Mouse (Mus musculus) large intestine, adult 2 months (tissue): ENCODE data around the gene A630073D07Rik. TPM values are rescaled to one million over a fixed set of nuclear protein-coding genes. Genes with fewer than 3 reads are reported as not detected.
"Not testable (repeated sequence)": the region's sequence is repeated elsewhere in the genome, so short reads cannot be mapped to it uniquely, and the experiment has no call there.

Experiments
- DNase-seq: peaks from one replicate; pipeline ENCODE4 v3.0.0-alpha.2; 2012; ENCODE audit warnings: low read depth, low spot score
- WGBS: fragments of 180-500 bp; shearing (Covaris S2); methylation state at CpG from one replicate; pipeline ENCODE4 v1.1.7; 2018; 5-methylcytosine and 5-hydroxymethylcytosine counted together
- polyA plus RNA-seq: library from polyadenylated mRNA; depleted of rRNA; stranded (reverse); fragments of >200 nt; gene quantifications from 2 replicates; pipeline ENCODE4 v1.2.3, GENCODE M21; 2012; rRNA removed

A630073D07Rik gene
- polyA plus RNA-seq: not detected in 2 replicates

- DNase-seq: no peak
- 61% methylated on average over 1 of the region's 1 CpGs for WGBS
Observed at GRCm38 (mm10) chr6:132651426-132651825, at the start of gene A630073D07Rik. A630073D07Rik (minus strand) TSS chr6:132651526.

DNA sequence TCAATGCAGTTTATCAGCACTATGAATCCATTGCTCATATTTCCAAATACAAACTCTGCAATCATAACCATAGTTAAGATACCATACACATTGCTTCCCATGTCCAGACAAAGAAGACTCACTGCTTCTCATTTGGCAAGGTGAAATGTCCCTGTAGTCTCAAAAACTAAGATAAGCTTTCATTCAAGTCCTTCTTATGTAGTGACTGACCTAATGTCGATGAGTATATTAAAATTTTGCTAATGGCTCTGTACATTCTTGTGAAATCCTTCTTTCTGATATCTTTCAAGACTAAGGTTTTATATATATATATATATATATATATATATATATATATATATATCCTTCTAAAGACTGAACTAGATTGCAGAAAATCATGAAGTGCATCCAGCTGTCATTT is 49.6 kb upstream of the A630073D07Rik start, which contains the start of gene Tas2r121:
Gene Tas2r121, minus strand, starts transcription at position 101 of the 400 bp plus-strand sequence.
- WGBS: 76% methylated on average over 1 of the region's 1 CpGs
- DNase-seq: no peak

DNA sequence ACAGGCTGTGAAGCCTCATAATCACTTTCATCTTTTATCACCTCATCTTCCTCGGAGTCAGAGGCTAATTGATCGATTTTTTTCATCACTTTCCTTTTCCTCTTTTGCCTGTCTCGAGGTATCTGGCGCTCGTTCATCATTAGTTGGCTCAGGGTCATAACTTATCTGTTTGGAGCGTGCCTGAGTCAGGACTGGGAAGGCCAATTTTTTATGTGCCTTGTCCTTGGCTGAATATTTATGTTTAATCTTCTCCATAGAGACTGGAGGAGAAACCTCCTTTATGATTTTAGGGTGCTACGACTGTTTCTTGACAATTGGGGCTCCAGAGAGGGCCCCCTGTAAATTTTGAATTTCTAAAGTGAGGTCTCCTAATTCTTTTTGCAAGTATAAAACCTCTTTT is 40.3 kb upstream of the A630073D07Rik start:
- not testable (repeated sequence) for DNase-seq
- WGBS: 68% methylated on average over 7 of the region's 7 CpGs

DNA sequence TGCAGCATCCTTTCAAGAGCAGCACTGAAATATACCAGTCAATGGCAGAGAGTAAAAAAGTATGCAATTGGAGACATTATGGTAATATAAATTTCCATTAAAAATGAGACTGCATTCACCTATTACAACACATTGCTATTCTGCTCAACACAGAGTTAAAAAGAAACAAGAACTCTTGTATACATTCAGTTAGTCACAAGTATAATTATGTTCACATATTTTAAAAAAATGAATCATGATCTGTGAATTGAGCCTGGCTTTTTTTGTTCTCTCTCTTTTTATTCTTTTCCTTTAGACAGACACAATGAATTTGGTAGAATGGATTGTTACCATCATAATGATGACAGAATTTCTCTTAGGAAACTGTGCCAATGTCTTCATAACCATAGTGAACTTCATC is 5.3 kb upstream of the A630073D07Rik start, which contains the start of gene Tas2r120:
Gene Tas2r120, plus strand, starts transcription at position 301 of the 400 bp plus-strand sequence.
- DNase-seq: no peak

DNA sequence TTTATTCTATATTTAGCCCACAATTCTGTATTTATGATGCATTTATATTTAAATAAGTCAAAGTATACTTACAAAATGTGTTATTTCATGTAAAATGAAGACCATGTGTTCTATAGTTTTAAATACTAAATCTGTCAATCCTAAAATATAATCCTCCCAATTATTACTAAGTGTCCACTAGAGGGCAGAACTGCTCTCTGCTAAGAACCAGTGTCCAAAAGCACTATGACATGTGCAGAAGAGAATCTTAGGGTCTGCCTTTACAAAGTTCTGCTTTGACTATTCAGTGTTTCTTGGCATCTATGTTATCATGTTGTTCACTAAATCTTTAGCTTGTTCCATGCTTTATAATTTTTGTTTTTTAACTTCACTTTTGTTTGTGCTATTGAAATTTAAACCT is 1.9 kb downstream of the A630073D07Rik start:
- DNase-seq: no peak

GRCm38 (mm10) chr6:132595613-132596012 is 55.7 kb downstream of the A630073D07Rik start, which contains the start of gene Prp2:
Prp2 (plus strand) TSS chr6:132595913.
- 56% methylated on average over 2 of the region's 2 CpGs for WGBS
- DNase-seq: not testable (repeated sequence)

Other genes starting within 250 kb of the A630073D07Rik start
- not detected in 2 replicates for gene Prh1, start 81.7 kb downstream of the A630073D07Rik start, polyA plus RNA-seq
- not detected in 2 replicates for gene Prp2, start 55.6 kb downstream of the A630073D07Rik start, polyA plus RNA-seq
- gene Tas2r120, start 5.4 kb upstream of the A630073D07Rik start, polyA plus RNA-seq: not detected in 2 replicates
- gene Tas2r121, start 49.5 kb upstream of the A630073D07Rik start, polyA plus RNA-seq: not detected in 2 replicates
- gene Tas2r122, start 60.4 kb upstream of the A630073D07Rik start, polyA plus RNA-seq: not detected in 2 replicates
- gene Tas2r115, start 86.5 kb upstream of the A630073D07Rik start, polyA plus RNA-seq: not detected in 2 replicates
- not detected in 2 replicates for gene Tas2r124, start 103.2 kb upstream of the A630073D07Rik start, polyA plus RNA-seq
- not detected in 2 replicates for gene Tas2r102, start 110.6 kb upstream of the A630073D07Rik start, polyA plus RNA-seq
- not detected in 2 replicates for gene Tas2r136, start 126.6 kb upstream of the A630073D07Rik start, polyA plus RNA-seq
- not detected in 2 replicates for gene Tas2r117, start 151.3 kb upstream of the A630073D07Rik start, polyA plus RNA-seq
- gene Tas2r123, start 195.6 kb upstream of the A630073D07Rik start, polyA plus RNA-seq: not detected in 2 replicates
- gene Tas2r116, start 203.9 kb upstream of the A630073D07Rik start, polyA plus RNA-seq: not detected in 2 replicates
- gene Tas2r110, start 216.5 kb upstream of the A630073D07Rik start, polyA plus RNA-seq: not detected in 2 replicates
- gene Tas2r113, start 241.5 kb upstream of the A630073D07Rik start, polyA plus RNA-seq: not detected in 2 replicates